Comparison of ENCODE assay signal across 1 mouse cellular context in genomic region chr7:45560843-45561623, GRCm38 (mm10).
TF ChIP-seq lines count a peak whose summit lies in the region.

No protein-coding gene starts in this region.

TF ChIP-seq in C2C12, 6 proteins besides CTCF, POLR2A, EP300 and RAD21:
- TF ChIP-seq USF1 (IDR thresholded peaks at IDR 0.05; ENCODE audit: low read depth) (no peak), MYOG (IDR thresholded peaks at IDR 0.05; ENCODE audit: control insufficient read depth, extremely low read depth, insufficient read length) (no peak), MAX (IDR thresholded peaks at IDR 0.05) (no peak), FOSL1 (IDR thresholded peaks at IDR 0.05; ENCODE audit: insufficient read depth, low read length, poor library complexity, severe bottlenecking) (no peak), CEBPB (IDR thresholded peaks at IDR 0.05; ENCODE audit: low read depth) (no peak), MYOD1 (IDR thresholded peaks at IDR 0.05; ENCODE audit: control insufficient read depth, insufficient read length, low read depth) (no peak)
